Mouse (Mus musculus) stomach, embryonic 14.5 days (tissue): ENCODE measurements around the gene Ublcp1. TPM values are rescaled to one million over a fixed set of nuclear protein-coding genes. Genes with fewer than 3 reads are reported as not detected.

Experiments
- ATAC-seq: fragments of 200-750 bp; cut with Nextera tagmentation; 2 replicates; pipeline ENCODE4 v1.8.0; 2017; ENCODE audit warnings: low read depth, moderate TSS enrichment; ENCODE audit not compliant: insufficient number of reproducible peaks, insufficient read depth, low FRiP score
- H3K27ac ChIP-seq: fragments of 300-500 bp; sonication (generic); 2 replicates; pipeline ENCODE4 v1.5.1; 2014; ENCODE audit warnings: mild to moderate bottlenecking, low read length, moderate library complexity, mixed read lengths
- H3K27me3 ChIP-seq: fragments of 300-500 bp; sonication (generic); 2 replicates; pipeline ENCODE4 v1.6.1; 2014; ENCODE audit warnings: low read length, control low read depth, mixed read lengths; ENCODE audit not compliant: control insufficient read depth, insufficient read depth
- H3K36me3 ChIP-seq: fragments of 300-500 bp; sonication (generic); 2 replicates; pipeline ENCODE4 v1.6.1; 2014; ENCODE audit warnings: mild to moderate bottlenecking, control low read depth, low read length, moderate library complexity, mixed read lengths; ENCODE audit not compliant: control insufficient read depth, insufficient read depth
- H3K4me1 ChIP-seq: fragments of 300-500 bp; sonication (generic); 2 replicates; pipeline ENCODE4 v1.6.1; 2014; ENCODE audit warnings: low read length, control low read depth, mixed read lengths; ENCODE audit not compliant: control insufficient read depth, insufficient read depth
- H3K4me2 ChIP-seq: fragments of 300-500 bp; sonication (generic); replicated peaks from 2 replicates; pipeline ENCODE4 v1.6.1; 2014; ENCODE audit warnings: low read depth, low read length, control low read depth
- H3K4me3 ChIP-seq: fragments of 300-500 bp; sonication (generic); 2 replicates; pipeline ENCODE4 v1.5.1; 2014; ENCODE audit warnings: low read depth, low read length, control low read depth
- H3K9ac ChIP-seq: fragments of 300-500 bp; sonication (generic); replicated peaks from 2 replicates; pipeline ENCODE4 v1.6.1; 2014; ENCODE audit warnings: low read depth, mild to moderate bottlenecking, control low read depth, low read length, moderate library complexity, mixed read lengths
- H3K9me3 ChIP-seq: fragments of 300-500 bp; sonication (generic); 2 replicates; pipeline ENCODE4 v1.6.1; 2016; ENCODE audit warnings: low read depth, low read length, control low read depth; ENCODE audit not compliant: control insufficient read depth
- WGBS: fragments of 180-500 bp; shearing (Covaris S2); extraction: QIAGEN DNeasy Blood & Tissue Kit; methylation state at CpG from one replicate; pipeline ENCODE4 v1.1.7; 2014; 5-methylcytosine and 5-hydroxymethylcytosine counted together
- polyA plus RNA-seq: library from polyadenylated mRNA; unstranded; fragments of >200 nt; fragmentation: Nextera tagmentation; extraction: Ambion mirVana; gene quantifications from 2 replicates; pipeline ENCODE4 v1.2.1, GENCODE M21; 2014

Ublcp1 gene
- polyA plus RNA-seq, 1 experiment from 2014 or later: 61.9 TPM

- Histone ChIP-seq H3K4me2 (no peak overlapping the region), H3K27ac (no peak overlapping the region), H3K4me1 (peaks cover 2% of the 10 kb centered on the region; the same call in 1 of the 2 replicates), H3K9ac (no peak overlapping the region), H3K27me3 (no peaks in the 10 kb centered on the region), H3K36me3 (no peaks in the 10 kb centered on the region), H3K9me3 (no peaks in the 10 kb centered on the region), H3K4me3 (no peak overlapping the region)
- ATAC-seq: no peak
- 89% methylated on average over 2 of the region's 2 CpGs for WGBS
Measured at GRCm38 (mm10) chr11:44476445-44476844, 6.1 kb upstream of the Ublcp1 start.

GRCm38 (mm10) chr11:44475467-44475866 lies 5.2 kb upstream of the Ublcp1 start:
- no peak for ATAC-seq
- Histone ChIP-seq H3K9ac (no peak overlapping the region), H3K4me3 (no peak overlapping the region), H3K27ac (no peak overlapping the region), H3K27me3 (no peaks in the 10 kb centered on the region), H3K36me3 (no peaks in the 10 kb centered on the region), H3K4me2 (no peak overlapping the region), H3K9me3 (no peaks in the 10 kb centered on the region), H3K4me1 (peaks cover 2% of the 10 kb centered on the region; the same call in 1 of the 2 replicates)
- 75% methylated on average over 3 of the region's 3 CpGs for WGBS

- H3K4me3 ChIP-seq: peak overlapping the region; percentile 90
- no peaks in the 10 kb centered on the region for H3K36me3 ChIP-seq
- ATAC-seq: no peak
- no peaks in the 10 kb centered on the region for H3K9me3 ChIP-seq
- no peak overlapping the region; the same call in 1 of the 2 replicates for H3K27ac ChIP-seq
- peak overlapping the region; percentile 88 for H3K9ac ChIP-seq
- no peaks in the 10 kb centered on the region for H3K27me3 ChIP-seq
- 14% methylated on average over 4 of the region's 4 CpGs for WGBS
- H3K4me1 ChIP-seq: peaks cover 6% of the 10 kb centered on the region; the same call in 1 of the 2 replicates
- peak overlapping the region; percentile 68 for H3K4me2 ChIP-seq
Measured at GRCm38 (mm10) chr11:44471337-44471995, 1.2 kb upstream of the Ublcp1 start.

- no peaks in the 10 kb centered on the region for H3K27me3 ChIP-seq
- H3K27ac ChIP-seq: peak overlapping the region; percentile 91; the same call in 1 of the 2 replicates
- WGBS: under 1% methylated on average over 59 of the region's 59 CpGs
Measured at GRCm38 (mm10) chr11:44469646-44470431, 459 bp downstream of the Ublcp1 start.

GRCm38 (mm10) chr11:44468306-44468790 lies 1.9 kb downstream of the Ublcp1 start:
- peaks cover 6% of the 10 kb centered on the region; the same call in 1 of the 2 replicates for H3K4me1 ChIP-seq
- no peak overlapping the region for H3K9ac ChIP-seq
- ATAC-seq: no peak
- no peaks in the 10 kb centered on the region for H3K27me3 ChIP-seq
- 84% methylated on average over 10 of the region's 10 CpGs for WGBS
- no peaks in the 10 kb centered on the region for H3K9me3 ChIP-seq
- H3K27ac ChIP-seq: no peak overlapping the region
- peaks cover 4% of the 10 kb centered on the region; the same call in 1 of the 2 replicates for H3K36me3 ChIP-seq
- H3K4me2 ChIP-seq: no peak overlapping the region
- no peak overlapping the region for H3K4me3 ChIP-seq

More at GRCm38 (mm10) chr11:44469646-44470431, 459 bp downstream of the Ublcp1 start:
- ATAC-seq: peak; percentile 75
- peak overlapping the region; percentile 88 for H3K9ac ChIP-seq
- no peaks in the 10 kb centered on the region for H3K9me3 ChIP-seq
- H3K4me1 ChIP-seq: peaks cover 6% of the 10 kb centered on the region; the same call in 1 of the 2 replicates
- peak overlapping the region; percentile 68 for H3K4me2 ChIP-seq
- H3K4me3 ChIP-seq: peak overlapping the region; percentile 90
- H3K36me3 ChIP-seq: no peaks in the 10 kb centered on the region; the same call in 1 of the 2 replicates

GRCm38 (mm10) chr11:44466949-44467442 lies 3.3 kb downstream of the Ublcp1 start:
- no peak overlapping the region for H3K4me2 ChIP-seq
- H3K9me3 ChIP-seq: no peaks in the 10 kb centered on the region
- H3K9ac ChIP-seq: no peak overlapping the region
- no peak overlapping the region for H3K27ac ChIP-seq
- ATAC-seq: no peak
- no peaks in the 10 kb centered on the region for H3K27me3 ChIP-seq
- H3K36me3 ChIP-seq: peaks cover 4% of the 10 kb centered on the region; the same call in 1 of the 2 replicates
- peaks cover 6% of the 10 kb centered on the region; the same call in 1 of the 2 replicates for H3K4me1 ChIP-seq
- 87% methylated on average over 6 of the region's 6 CpGs for WGBS
- H3K4me3 ChIP-seq: no peak overlapping the region

- H3K9me3 ChIP-seq: no peaks in the 10 kb centered on the region
- 66% methylated on average over 6 of the region's 6 CpGs for WGBS
- no peak overlapping the region for H3K27ac ChIP-seq
- no peak overlapping the region for H3K4me3 ChIP-seq
- no peak for ATAC-seq
- H3K27me3 ChIP-seq: no peaks in the 10 kb centered on the region
- H3K4me2 ChIP-seq: no peak overlapping the region
- peaks cover 14% of the 10 kb centered on the region for H3K36me3 ChIP-seq
- H3K9ac ChIP-seq: no peak overlapping the region
- H3K4me1 ChIP-seq: no peaks in the 10 kb centered on the region
Measured at GRCm38 (mm10) chr11:44461493-44461892, 8.8 kb downstream of the Ublcp1 start.

GRCm38 (mm10) chr11:44453423-44453822 lies 16.9 kb downstream of the Ublcp1 start:
- ATAC-seq: peak; percentile 69; the same call in 1 of the 2 replicates
- H3K4me1 ChIP-seq: no peaks in the 10 kb centered on the region
- H3K9me3 ChIP-seq: no peaks in the 10 kb centered on the region
- no peak overlapping the region for H3K9ac ChIP-seq
- H3K27ac ChIP-seq: no peak overlapping the region
- H3K4me3 ChIP-seq: no peak overlapping the region
- no peaks in the 10 kb centered on the region for H3K36me3 ChIP-seq
- H3K27me3 ChIP-seq: no peaks in the 10 kb centered on the region
- H3K4me2 ChIP-seq: no peak overlapping the region
- WGBS: 48% methylated on average over 2 of the region's 2 CpGs
